Mouse (Mus musculus) megakaryocyte, embryonic 14.5 days (primary cell): ENCODE results near the gene Apopt1.

Source experiments
- FLI1 ChIP-seq: IDR thresholded peaks from 2 replicates; pipeline ENCODE4 v1.6.1; 2012; ENCODE audit warnings: low read length, inconsistent platforms, mixed read lengths
- GATA1 ChIP-seq: IDR thresholded peaks from 3 replicates; pipeline ENCODE4 v1.6.1; 2012; ENCODE audit warnings: mixed read lengths, low read length, inconsistent platforms, borderline replicate concordance

- TF ChIP-seq GATA1 (no peak), FLI1 (no peak)
Measured at GRCm38 (mm10) chr12:111677421-111677820, 35.6 kb upstream of the Apopt1 start.
